Mouse (Mus musculus) retina, postnatal 7 days (tissue): ENCODE measurements around the gene Guf1.

Source experiments
- DNase-seq: peaks from one replicate; pipeline ENCODE4 v3.0.0-alpha.2; 2012; ENCODE audit warnings: low read depth, low spot score

The Guf1 gene

DNA sequence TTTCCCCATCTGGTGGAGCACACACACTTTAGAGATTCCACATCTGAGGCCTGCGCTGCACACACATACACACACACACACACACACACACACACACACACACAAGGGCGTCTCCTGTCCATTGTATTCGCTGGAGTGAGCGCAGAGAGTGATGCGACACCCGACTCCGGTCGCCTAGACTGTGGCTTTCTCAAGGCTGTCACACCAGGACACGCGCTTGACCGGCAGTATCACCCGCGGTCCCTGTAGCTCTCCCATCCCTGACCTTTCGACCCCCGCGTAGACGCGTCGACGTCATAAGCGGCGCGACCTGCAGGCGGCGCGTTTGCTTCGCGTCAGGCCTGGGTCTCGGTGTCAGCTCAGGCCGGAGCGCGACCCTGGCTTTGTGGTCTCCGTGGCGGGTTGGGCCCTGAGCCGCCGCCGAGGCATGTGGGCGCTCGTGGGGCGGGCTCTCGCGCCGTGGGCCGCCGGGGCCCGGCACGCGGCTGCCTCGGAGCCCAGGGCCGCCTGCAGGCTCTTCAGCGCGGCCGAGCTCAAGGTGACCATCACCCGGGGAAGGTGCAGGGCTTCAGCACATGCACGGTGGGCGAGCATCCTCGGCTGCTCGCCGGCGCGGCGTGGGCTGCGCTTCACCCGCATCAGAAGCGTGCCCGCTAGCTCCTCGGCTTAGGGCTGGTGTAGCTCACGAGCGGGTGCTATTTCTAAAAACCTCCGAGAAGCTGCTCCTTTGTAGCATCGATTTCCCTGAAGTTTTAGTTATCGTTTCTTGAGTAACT, at the start of gene Guf1:
TSS of gene Guf1 (plus strand) at position 296 of the 776 bp plus-strand sequence.
- peak; percentile 92 for DNase-seq

GRCm38 (mm10) chr5:69507045-69507444, 49.7 kb upstream of the Guf1 start:
- no peak for DNase-seq

DNA sequence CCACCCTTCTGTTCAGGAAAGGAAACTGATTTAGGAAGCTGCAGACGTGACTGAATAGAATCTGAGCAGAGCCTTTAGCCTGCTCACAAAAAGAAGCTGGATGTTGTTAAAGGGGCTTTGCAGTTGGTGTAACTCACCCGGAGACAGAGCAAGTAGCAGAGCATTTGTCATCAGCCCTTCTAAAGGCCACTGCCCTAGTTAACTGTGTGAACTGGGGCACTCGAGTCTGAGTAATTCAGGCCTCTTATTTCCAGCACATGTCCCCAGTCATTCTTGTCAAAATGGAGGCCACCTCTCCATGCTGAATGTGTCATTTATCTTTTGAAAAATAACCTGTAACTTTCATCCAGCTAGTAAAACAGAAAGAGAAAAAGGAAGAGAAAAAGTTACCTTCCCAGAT, 45.1 kb upstream of the Guf1 start:
- no peak for DNase-seq

- no peak for DNase-seq
These were observed 44.5 kb upstream of the Guf1 start for GRCm38 (mm10) chr5:69512203-69512602.

- DNase-seq, result peak; percentile 51
These were observed 36.0 kb upstream of the Guf1 start for GRCm38 (mm10) chr5:69520661-69521278.

DNA sequence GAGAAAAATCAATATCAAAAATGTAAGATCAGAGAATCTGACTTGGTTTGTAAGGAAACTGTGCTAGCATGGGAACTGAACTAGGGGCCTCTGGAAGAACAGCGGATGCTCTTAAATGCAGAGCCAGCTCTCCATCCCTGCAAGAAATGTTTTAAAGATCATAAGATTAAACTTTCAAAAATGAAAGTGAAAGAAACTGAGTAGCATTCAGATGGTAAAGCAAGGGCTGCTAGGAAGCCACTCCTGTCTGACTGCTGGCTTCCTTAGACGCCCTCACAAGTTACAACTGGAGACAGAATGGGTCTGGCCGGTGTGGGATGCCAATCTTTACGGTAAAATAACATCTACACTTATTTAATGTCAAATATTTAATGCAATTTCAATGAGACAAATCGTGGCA, 34.7 kb upstream of the Guf1 start:
- DNase-seq, result no peak

DNA sequence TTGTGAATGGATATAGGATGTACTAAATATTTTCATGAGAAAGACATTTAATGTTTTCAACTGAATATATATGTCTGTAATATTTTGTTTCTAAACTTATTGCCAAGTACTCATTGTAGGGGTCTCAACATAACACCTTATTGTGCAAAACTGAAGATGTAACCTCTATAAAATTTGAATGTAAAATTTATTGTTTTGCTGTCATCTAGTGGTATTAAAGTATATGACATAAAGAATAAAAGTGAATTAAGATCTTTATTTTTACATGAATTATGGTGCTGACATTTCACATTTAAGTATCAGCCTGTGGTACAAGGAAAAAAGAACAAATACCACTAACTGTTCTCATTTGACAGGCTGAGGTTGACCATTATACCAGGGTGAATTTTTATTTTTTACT, 32.8 kb upstream of the Guf1 start:
- no peak for DNase-seq

- no peak for DNase-seq
These were observed 15.0 kb upstream of the Guf1 start for GRCm38 (mm10) chr5:69541680-69542079.

DNA sequence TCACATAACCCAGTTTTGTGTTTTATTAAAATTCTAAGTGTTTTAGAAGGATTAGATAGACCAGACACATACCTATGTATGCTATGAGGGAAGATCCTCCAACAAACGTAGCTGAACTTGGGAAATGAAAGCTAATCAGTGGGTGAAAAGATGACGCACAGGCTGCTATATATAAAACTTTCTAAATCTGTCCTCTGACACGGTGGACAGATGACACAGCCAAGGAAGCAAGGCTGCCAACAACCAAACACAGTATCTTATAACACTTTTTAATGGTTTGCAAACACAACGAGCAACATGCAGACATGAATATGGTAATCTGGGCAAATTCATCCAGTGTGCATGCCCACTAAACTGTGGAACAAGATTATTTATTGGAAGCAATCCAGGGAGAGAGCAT, 14.2 kb upstream of the Guf1 start, which contains the start of gene Yipf7:
TSS of gene Yipf7 (minus strand) at position 160 of the 400 bp plus-strand sequence.
- no peak for DNase-seq

GRCm38 (mm10) chr5:69557404-69557935, 747 bp downstream of the Guf1 start:
- no peak for DNase-seq

DNA sequence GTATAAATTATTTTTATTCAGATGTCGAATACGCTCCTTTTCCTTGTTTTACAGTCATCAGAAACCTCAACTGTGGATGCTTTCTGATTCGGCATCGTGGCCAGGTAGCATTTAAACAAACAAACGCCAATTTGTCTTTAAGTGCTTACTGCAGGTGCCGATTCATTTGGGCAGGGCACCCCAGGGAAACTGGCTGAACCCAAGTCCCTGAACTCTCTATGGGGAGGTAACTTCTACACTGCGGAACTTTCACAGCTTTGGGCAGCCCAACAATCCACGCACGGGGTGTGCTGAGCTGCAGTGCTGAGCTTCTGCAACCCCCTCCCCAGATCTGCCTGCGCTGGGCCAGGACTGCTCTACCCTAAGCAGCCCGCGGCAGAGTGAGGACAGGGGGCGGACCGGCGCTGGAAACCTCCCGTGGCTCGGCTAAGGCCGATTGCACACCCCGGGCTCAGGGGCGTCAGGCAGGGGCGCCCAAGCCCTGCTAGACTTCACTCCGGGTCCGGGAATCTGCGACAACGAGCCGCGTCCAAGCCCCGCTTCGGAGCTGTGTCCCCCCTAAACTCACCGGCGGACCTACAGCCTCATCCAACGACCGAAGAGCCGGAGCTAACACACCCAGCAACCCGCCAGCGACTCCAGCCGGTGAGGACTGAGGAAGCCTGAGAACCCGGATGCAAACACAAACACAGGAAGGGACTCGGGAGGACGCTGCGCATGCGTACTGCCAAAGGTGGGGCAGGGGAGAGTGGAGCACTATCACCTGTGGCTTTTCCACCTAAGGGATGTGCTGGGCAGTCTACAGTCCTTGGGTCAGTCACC, 35.1 kb downstream of the Guf1 start, which contains the start of gene Gnpda2:
TSS of gene Gnpda2 (minus strand) at position 701 of the 822 bp plus-strand sequence.
- peak; percentile 80 for DNase-seq

DNA sequence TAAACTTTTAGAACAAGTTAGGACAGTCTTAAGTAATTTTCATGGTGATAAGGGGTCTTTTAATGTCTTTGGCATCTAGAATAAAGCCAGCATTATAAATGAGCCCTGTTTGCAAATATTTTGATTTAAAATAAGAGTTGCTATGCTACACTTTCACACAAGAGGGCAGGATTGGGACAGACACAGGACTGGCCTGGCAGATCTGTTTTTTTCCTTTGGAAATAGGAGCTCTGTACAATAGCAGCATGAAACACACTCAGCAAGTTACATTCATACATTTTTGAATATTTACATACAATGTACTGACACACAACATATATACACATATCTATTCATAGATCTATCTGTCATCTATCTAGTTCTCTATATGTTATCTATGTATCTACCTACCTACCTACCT, 44.3 kb downstream of the Guf1 start:
- no peak for DNase-seq

GRCm38 (mm10) chr5:69613209-69613796, 56.6 kb downstream of the Guf1 start:
- DNase-seq, result peak; percentile 24

- DNase-seq, result no peak
These were observed 64.2 kb downstream of the Guf1 start for GRCm38 (mm10) chr5:69620899-69621298.
